Mouse (Mus musculus): ENCODE measurements at regions not wholly inside any gene's neighbourhood (a gene's known extent, or its start where the extent isn't known, plus 50 kb on each side); places are given as distances from the start of the nearest gene placed in this dataset.

DNA sequence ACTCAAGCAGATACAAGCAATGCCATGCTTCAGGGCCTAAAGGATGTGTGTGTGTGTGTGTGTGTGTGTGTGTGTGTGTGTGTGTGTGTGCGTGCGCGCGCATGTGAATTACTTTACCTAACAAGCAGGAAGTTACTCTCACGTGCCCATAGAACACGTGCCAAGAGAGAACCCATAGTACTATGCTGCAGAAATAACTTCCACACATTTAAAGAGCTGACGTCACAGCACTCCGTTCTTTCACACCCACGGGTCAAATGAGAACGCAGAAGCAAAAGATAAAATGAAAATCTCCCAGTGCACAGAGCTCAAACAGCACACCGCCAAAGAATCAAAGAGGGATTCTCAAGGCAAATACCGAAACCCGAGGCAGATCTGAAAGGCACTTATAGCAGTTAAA lies 195.9 kb downstream of the Unc5cl start:
- TF ChIP-seq CTCF (IDR thresholded peaks at IDR 0.05; ENCODE audit: borderline replicate concordance, control insufficient read depth, extremely low read depth, insufficient read depth, low read length, poor library complexity) (no peak), POLR2A (IDR thresholded peaks at IDR 0.05; ENCODE audit: control insufficient read depth, extremely low read depth, insufficient read depth, low read length, poor library complexity) (no peak)
